Mouse (Mus musculus) right cerebral cortex, postnatal 25 days (tissue): ENCODE data around the gene Zbtb18.
"Not testable (repeated sequence)": the region's sequence is repeated elsewhere in the genome, so short reads cannot be mapped to it uniquely, and the experiment has no call there.

ENCODE experiments used
- DNase-seq: peaks from one replicate; pipeline ENCODE4 v3.0.0; 2022

The Zbtb18 gene

DNA sequence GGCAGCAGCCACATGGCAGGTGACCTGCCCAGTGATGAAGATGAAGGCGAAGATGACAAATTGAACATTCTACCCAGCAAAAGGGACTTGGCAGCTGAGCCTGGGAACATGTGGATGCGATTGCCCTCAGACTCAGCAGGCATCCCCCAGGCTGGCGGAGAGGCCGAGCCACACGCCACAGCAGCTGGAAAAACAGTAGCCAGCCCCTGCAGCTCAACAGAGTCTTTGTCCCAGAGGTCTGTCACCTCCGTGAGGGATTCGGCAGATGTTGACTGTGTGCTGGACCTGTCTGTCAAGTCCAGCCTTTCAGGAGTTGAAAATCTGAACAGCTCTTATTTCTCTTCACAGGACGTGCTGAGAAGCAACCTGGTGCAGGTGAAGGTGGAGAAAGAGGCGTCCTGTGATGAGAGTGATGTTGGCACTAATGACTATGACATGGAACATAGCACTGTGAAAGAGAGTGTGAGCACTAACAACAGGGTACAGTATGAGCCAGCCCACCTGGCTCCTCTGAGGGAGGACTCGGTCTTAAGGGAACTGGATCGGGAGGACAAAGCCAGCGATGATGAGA lies 5.5 kb downstream of the Zbtb18 start:
- no peak for DNase-seq

DNA sequence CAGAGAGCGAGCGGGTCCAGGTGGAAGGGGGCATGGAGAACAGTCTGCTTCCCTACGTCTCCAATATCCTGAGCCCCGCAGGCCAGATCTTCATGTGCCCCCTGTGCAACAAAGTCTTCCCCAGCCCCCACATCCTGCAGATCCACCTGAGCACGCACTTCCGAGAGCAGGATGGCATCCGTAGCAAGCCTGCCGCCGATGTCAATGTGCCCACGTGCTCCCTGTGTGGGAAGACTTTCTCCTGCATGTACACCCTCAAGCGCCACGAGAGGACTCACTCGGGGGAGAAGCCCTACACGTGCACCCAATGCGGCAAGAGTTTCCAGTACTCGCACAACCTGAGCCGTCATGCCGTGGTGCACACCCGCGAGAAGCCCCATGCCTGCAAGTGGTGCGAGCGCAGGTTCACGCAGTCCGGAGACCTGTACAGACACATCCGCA lies 6.0 kb downstream of the Zbtb18 start:
- no peak for DNase-seq

DNA sequence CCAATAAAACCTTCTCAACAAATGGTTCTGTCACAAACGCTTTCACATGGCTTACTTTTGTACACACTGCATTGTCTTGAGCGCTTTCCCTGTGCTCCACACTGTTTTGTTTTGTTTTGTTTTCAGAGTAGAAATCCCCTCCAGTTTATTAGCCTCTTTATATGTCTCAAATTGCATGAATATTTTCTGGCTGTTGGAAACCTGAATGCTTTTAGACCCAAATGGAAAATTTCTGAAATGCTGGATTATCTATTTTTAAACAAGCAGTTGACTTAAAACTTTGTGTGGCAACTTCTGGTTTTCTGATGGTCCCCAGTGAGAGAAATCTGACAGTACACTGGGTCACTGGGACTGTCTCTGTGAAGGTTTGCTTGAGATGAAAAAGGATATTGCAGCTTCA lies 6.8 kb downstream of the Zbtb18 start:
- no peak for DNase-seq

DNA sequence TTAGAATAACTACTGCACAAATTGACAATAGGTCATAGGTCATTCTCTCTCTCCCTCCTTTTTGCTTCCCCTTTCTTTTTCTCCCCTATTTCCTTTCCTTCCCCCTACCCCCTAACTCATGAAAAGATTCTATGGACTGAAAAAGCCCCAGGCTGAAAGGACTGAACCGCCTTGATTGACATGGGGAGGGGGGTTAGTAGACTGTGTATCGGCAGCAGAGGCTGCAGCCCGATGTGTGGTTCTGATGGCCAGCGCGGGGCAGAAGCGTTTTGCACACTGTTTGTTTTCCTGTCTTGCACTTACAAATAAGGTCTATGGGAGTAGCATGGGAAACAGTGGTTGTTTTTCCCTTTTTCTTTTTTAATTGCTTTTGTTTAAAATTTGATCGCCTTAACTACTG lies 7.7 kb downstream of the Zbtb18 start:
- DNase-seq: not testable (repeated sequence)

DNA sequence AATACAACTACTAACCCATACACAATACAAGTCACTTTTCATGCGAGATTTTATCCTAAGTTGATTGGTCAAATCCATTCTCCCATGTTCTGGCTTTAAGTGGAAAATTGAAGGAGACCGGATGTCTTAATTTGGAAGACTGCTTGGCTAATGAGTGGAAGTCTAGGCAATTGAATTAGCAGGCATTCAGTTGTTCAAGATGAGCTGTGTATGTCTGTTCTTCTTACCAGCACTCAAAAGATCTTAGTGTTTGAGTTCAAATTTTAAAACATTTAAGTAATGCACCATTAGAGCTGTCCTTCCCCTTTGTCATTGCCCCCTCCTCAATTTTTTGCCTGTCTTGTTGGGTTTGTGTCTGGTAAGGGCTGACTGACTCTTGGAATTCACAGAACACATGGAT lies 8.9 kb downstream of the Zbtb18 start:
- DNase-seq: no peak

DNA sequence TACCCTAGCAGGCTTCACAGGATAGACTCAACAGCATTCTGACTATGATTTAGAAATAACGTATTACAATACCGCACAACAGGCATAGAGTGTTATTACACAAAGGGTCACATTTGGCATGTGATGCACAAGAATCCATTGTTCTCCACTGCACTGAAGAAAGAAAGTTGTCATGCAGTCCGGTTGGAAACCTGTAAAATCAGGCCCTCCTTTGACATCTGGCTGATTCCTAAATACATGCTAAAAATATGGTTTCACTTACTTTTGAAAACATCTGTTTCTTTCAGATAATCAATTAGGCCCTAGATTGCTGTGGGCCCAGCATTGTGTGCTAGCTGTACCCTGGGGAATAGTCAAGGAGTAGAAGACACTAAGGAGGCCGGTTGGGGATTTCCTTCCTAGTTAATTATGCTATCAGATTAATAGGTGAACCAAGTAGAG lies 9.9 kb downstream of the Zbtb18 start:
- DNase-seq: no peak

DNA sequence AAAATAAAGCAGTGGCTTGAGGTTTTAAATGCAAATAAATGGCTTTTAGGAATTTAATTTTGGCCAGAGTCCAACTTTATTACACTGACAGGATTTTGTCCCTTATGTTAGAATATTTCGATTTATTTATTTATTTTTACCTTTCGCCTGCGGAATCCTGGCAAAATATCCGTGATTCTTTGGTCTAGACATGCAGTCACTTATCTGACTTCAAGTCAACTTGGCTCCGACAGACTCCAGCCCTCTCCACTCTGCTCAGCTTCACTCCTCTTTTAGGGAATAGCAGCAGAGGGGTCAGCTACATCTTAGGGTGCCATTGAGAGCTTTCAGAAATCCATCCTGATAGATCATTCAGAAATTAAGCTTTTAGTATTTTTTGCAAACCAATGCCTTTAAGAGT lies 10.8 kb downstream of the Zbtb18 start:
- DNase-seq: no peak

DNA sequence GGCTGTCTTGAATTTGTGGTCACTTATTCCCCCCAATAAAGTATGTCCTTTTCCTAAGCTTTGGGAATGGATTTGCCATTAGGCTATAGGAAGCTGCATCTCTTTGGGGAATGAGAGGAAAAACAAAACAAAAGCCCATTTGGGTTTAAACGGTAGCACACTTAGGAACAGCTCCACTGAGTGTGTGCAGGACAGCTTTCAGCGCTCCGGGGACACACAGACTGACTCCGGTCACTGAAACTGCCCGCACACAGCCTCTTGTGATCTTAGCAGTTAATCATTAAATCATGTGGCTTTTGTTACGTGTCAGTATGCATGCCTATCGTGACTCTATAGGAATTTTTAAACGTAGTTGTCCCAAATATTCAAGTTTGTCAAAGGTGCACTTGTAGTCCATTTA lies 11.7 kb downstream of the Zbtb18 start:
- no peak for DNase-seq

DNA sequence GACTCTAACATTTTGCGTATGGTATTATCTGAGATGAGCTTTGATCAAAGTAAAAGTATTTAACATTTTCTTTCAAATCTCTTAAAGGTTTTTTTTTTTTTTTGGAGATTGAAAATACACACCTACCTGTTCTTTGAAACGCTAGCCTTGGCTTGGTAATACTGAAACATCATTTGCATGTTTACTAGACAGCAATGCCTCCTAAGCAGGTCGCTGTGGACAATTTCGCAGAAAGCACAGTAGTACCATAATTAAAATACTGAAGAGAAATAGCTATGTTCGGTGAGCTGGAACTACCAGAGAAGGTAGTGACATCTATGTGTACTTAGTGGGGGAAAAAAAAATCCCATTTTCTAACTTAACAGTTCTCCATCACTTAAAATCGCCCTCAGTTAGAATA lies 12.3 kb downstream of the Zbtb18 start:
- DNase-seq: no peak

DNA sequence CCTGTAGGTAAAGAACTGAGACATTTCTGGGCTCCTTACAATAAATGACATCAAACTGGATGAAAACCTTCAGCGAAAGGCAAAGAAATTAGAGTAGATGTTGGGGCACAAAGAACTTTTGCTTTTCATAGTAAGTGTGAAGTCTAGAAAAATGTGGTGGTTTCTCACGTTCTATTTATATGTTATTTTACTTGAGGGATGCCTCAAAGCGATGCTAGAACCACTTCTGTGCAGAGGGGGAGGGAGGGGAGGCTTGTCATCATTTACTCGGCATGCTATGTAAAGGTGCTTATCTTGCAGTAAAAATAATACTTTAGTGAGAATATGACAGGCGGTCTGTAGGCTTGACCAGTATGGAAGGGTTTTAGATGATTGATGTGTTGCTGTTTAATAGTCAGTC lies 13.3 kb downstream of the Zbtb18 start:
- DNase-seq: no peak

DNA sequence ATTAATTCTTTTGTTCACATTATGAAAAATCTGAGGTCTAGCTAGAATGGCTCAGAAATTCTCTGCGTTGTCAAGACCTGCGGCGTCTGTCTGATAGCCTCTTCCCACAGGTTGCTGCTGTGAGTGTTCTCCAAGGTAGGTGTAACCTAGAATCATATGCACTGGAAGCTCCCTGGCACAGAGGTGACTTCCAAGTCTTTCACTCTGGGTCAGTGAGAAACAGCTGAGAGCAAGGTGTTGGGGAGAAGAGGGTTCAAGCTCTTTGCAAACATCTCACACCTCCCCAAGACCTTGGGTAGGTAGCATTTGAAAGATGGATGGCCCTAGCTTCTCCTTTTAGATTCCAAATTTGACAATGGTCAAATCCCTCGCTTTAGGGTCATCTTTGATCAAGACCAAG lies 14.1 kb downstream of the Zbtb18 start:
- DNase-seq: no peak

DNA sequence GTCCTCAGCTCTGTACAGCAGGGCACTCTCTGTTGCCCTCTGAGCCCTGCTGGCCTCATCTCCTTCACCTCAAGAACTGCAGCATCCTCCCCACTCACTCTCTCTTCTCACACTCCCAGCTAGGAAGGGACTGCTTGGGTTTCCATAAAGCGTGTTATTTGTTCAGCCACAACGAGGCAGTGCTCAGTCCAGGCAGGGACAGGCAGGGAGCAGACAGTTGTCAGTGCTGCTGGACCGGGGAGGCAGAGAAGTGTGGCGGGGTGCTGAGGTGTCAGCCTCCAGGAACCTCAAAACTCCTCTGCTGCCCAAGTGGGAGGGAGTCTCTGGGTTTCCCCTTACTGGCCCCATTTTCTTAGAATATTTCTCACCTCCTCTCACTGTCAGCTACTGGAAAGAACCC lies 14.6 kb downstream of the Zbtb18 start:
- no peak for DNase-seq

DNA sequence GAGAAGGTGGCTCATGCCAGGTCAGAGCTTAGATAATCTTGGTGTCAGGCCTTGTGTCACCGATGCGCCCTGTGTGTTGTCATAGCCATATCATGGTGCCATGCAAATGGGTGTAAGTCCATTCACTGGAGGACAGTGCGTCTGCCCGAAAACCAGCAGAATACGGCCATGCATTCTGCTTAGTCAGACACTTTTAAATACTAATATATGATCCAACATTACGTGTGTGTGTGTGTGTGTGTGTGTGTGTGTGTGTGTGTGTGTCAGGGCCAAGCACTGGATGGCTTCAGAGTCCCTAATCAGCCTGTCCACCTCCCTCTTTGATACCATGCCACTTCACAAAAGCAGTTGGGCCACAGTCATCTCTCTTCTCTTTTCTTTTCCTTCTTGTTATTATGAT lies 15.8 kb downstream of the Zbtb18 start:
- no peak for DNase-seq

DNA sequence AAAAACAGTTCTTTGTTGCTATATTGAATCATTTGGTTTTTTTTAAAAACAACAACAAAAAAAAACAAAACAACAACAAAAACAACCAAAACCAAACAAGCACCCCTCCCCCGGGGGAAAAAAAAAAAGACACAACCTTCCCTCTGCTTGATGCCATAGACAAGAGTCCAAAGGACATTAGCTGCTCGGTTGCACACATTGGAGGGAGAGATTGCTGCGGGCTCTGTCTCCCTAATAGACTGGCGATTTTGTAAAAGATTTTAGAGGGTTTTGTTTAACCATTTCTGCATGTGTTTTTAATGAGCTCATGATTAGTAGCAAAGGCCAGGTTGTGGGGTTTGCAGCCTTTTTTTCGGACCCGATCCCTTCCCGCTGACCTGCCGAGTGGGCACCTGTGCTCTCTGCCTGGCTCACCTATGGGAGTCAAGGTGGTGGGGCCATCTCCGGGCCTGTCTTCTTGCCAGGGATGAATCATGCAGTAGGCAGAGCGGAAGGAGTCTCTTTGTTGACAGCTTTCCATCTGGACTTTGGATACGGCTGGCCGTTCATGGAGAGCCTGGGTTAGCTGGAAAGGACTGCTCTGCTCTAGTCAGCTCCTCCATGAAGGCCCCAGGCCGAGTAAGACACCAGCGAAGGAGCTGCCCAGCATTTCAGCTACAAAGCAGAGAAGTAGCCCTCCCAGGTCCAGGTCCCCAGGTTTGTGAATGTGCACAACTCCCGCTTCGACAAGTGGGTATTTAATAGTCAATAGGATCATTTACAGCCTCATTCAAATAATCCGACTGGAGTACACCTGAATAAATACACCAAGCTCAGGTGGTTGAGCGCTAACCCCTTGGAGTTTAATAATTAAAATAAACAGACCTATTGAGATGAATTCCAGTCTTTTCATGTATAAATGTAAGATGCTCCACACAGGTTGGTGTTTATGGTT lies 16.6 kb downstream of the Zbtb18 start:
- DNase-seq: no peak

DNA sequence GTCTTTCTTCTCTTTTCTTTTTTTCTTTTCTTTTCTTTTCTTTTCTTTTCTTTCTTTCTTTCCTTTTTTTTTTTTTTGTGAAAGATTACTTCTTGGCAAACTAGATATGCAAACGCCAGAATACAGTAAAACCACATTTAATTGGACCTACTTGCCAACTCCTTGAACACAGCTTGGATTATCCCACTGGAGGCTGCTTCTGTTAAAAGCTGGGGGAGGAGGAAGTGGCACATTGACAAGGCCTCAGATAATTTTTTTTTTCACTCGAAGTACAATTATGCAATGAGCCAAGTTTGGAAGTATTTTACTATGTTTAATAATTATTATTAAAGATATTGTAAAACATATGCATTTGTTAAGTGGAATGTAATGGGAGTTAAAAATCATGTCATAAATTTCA lies 17.4 kb downstream of the Zbtb18 start:
- no peak for DNase-seq

DNA sequence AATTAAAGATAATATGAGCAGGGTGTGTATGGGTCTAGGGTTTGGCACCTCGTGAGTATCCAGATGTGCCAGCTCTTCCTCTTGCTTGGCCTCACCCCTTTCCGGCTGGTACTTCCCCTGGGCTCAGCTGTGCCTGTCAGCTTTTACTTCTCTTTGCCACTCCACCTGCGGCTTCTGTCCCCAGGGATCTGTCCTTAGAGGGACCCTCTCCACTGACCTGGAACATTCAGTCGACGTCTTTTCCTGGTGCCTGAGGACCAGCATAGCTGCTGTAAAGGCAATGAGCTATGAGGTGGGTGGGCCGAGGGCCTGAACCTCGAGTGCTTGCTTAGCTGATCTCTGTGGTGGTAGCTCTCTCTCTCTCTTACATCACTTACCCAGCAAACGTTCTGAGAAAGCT lies 25.0 kb downstream of the Zbtb18 start:
- no peak for DNase-seq

DNA sequence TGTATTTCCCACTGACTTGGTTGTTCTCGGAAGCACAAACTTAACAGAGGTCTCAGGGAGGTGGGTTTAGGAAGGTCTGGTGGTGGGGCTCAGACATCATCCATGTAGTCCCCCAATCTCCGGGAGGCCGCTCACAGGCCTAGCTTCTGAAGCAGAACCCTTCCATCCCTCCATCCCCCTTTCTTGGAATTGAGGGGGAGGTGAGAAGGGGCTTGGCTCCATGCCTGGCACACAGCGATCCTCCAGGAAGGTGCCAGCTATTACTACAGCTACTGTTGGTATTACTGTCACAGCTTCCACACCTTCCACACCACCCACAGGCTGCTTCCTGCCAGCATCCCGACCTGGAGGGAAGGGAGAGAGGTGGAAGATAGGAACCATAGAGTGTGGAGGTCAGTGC lies 26.3 kb downstream of the Zbtb18 start:
- DNase-seq: peak; percentile 72

DNA sequence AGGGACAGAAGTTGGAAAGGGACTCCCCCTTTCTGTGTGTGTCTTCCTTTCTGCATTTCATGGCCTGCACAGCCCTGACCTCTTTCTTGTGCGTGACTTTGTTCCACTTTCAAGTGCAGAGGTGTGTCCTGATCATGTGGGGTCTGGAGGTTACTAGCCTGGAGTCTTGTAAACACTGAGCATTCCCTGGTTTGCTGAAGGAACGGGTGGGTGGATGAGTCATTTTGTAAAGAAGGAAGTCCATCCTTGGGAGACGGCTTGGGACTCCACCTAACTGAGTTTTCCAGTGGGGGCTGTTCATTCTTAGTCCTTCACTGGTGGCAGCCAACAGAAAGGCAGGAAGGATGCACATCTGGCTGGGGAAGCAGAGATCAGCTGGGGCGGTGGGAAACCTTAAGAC lies 27.9 kb downstream of the Zbtb18 start:
- no peak for DNase-seq

DNA sequence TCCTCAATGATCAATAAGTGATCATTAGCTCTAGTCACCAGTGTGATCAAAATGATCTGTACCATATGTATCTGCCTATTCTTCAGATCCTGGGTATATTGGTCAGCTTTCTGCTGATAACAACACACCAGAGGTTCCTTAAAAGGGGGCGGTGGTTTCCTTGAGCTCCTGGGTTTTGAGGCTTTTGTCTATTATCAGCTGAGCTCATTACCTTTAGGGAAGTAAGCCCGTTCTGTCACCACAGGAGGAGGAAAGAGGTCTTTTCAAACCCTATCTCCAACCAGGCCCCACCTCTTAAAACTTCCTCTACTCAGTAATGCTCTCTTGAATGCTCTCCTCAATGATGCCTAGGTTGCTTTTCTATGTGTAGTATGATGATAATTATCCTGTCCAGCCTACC lies 28.8 kb downstream of the Zbtb18 start:
- no peak for DNase-seq

DNA sequence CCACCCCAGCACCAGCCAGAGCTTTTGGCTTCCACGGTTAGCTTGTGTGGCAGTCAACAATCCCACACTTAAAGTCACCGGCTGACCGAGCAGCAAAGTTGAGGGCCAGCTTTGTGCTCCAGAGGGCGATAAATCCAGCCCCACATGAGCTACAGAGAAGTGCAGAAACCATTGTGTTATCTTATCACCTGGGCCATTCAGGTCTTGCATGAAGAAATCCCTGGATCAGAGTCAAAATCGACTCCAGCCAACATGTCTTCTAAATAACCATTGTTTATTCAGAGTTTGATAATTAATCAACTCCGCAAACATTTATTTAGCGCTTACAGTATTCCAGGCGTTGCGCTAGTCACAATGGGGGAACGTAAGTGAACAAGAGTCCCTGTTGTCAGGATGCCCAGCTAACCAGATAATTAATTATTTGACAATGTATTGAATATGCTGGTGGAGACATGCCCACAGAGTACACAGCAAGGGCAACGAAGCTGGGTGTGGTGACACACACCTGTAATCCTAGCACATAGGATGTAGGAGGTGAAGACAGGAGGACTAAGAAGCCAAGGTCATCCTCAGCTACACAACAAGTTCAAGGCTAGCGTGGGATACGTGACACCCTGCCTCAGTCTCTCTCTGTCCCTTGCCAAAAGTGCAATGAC lies 33.5 kb downstream of the Zbtb18 start:
- no peak for DNase-seq

DNA sequence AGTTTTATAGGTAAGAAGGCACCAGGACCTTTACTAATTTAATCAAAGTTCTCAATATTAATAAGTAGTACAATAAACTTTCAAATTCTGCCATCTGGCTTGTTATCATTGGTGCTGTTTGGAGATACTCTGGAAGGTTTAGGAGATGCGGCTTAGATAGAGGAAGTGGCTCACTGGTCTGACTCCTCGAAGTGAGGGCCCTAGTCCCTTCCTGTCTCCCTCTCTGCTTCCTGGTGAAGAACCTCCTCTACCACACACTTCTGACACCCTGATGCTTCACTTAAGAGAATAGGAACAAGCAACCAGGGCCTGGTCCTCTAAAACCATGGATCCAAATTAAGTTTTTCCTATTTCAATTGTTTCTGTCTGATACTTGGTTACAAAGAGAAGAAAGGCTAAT lies 36.4 kb downstream of the Zbtb18 start:
- DNase-seq: no peak

DNA sequence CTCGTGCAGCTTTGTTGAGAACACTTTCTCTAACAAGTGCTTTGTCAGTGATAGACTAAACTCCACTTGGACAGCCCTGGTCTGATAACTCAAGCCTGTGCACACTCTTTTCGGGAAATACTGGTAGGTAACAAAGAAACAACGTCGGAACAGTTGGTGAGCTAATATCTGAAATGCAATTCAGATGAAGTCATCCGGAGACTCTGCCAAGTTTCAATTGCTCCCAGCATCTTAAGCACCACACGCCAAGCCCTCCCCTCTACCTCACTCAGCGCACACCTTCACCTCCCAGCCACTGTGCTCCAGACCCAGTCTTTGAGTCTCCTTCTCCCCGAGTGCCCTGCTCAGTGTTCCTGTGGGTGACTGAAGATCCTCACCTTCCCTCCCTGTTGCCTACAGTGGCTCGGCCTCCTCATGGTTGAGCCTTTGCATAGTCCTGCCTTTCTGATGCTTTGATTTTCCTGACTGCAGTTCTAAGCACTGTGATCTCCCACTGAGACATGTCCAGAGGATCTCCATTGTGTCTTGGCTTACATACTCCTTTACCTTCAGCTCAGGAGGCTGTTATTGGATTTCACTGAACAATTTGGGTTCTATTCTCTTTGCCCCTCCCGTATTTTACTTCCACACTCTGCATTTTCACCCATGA lies 37.3 kb downstream of the Zbtb18 start:
- DNase-seq: no peak

DNA sequence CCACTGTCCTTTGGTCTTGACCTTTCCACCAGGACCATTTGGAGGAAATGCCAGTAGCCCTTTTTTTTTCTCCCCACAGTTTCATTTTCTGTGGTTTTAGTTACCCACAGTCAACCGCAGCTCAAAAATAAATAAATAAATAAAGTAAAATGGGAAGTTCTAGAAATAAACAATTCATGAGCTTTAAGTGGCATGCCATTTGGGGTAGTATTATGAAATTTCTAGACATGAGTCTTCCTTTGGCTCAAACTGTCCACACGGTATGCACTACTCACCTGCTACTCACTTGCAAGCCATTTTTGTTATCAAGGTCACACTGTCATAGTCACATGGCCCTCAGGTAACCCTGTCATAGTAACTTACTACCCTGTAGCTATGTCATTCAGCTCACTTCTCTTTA lies 41.5 kb downstream of the Zbtb18 start:
- DNase-seq: no peak

DNA sequence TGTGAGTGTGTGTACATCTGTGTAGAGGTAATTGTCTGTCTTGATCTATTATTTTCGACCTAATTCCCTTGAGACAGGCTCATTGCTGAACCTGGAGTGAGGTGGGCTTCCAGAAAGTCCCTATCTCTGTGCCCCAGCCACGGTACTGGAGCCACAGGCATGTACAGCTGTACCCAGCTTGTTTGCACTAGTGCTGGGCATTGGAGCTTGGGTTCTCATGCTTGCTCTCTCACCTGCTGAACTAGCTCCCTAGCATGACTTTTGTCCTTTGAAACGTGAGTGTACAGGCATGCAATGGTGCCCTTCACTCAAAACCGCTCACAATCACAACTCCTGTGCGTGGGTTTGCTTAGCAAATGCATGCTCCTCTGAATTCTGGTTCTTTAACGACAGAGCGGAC lies 42.1 kb downstream of the Zbtb18 start:
- no peak for DNase-seq
